28 mouse cellular contexts compared by ENCODE assay signal in the genomic region with DNA sequence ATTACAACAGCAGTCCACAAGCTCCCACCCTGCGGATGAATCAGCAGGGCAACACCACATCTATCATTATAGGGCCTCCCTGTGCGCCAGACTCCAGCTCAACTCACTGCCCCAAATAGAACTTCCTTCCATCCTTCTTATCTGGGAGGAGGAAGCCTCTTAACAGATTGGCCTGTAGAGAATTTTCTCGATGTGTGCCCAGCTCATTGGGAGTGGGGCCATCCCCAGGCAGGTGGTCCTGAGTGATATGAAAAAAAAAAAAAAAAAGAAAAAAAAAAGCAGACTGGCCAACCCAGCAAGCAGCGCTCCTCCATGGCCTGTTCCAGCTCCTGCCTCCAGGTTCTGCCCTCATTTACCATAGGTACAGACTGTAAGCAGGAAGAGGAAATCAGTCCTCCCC. TPM values are rescaled to one million over a fixed set of nuclear protein-coding genes. Genes with fewer than 3 reads are reported as not detected.
"Had no signal": no experiment of that assay in that cellular context is flagged by ENCODE, and none has a peak within 500 bp of the region (broad histone marks: within the 10 kb centered on the region; RNA-seq: fewer than 3 reads in every experiment).

No protein-coding gene starts in this region.

- H3K4me2 ChIP-seq: limb, embryonic 12.5 days; limb, embryonic 15.5 days; liver, embryonic 11.5 days; lung, embryonic 15.5 days; midbrain, embryonic 13.5 days; neural tube, embryonic 13.5 days had no signal

- H3K4me1 ChIP-seq: limb, embryonic 12.5 days; limb, embryonic 15.5 days; lung, embryonic 15.5 days had no signal

- ATAC-seq: liver, postnatal 0 days; midbrain, embryonic 13.5 days; midbrain, embryonic 16.5 days had no signal

- H3K9ac ChIP-seq: limb, embryonic 12.5 days; limb, embryonic 15.5 days; liver, embryonic 14.5 days; liver, postnatal 0 days; lung, embryonic 15.5 days; midbrain, embryonic 13.5 days; neural tube, embryonic 13.5 days had no signal

- DNase-seq: kidney, adult 2 months; kidney, postnatal 10 days; kidney, postnatal 36 days; layer of hippocampus, postnatal 36 days; left cerebral cortex, postnatal 4 days; liver, postnatal 0 days; lung, postnatal 10 days; lung, postnatal 4 days; retina, postnatal 1 day; thymus, adult 18-20 months; thymus, postnatal 4 days had no signal

- H3K4me3 ChIP-seq: left cerebral cortex, adult 2 months; limb, embryonic 12.5 days; limb, embryonic 15.5 days; lung, embryonic 15.5 days; megakaryocyte, embryonic 14.5 days; midbrain, embryonic 10.5 days; midbrain, embryonic 13.5 days; myocyte; neural tube, embryonic 13.5 days had no signal

- H3K27me3 ChIP-seq: limb, embryonic 15.5 days; lung, embryonic 15.5 days; midbrain, embryonic 13.5 days; neural tube, embryonic 13.5 days had no signal

- H3K27ac ChIP-seq: left cerebral cortex, adult 2 months; limb, embryonic 12.5 days; limb, embryonic 15.5 days; liver, embryonic 14.5 days; lung, embryonic 15.5 days; midbrain, embryonic 10.5 days; midbrain, embryonic 13.5 days; neural tube, embryonic 13.5 days had no signal

RNA-seq across cellular contexts. Expression of gene Zfp663, which starts 7.5 kb away (rescaled TPM):
- total RNA-seq: left cerebral cortex, adult 2 months; monocyte, adult 5-6 weeks; neutrophil, adult 5-6 weeks had no signal
- polyA plus RNA-seq: kidney, adult 2 months; liver, postnatal 0 days; myocyte; small intestine, adult 2 months; testis, adult 2 months had no signal

RNA-seq across cellular contexts. Expression of gene Zfp334, which starts 12.1 kb away (rescaled TPM):
- total RNA-seq: monocyte, adult 5-6 weeks; neutrophil, adult 5-6 weeks had no signal

RNA-seq across cellular contexts. Expression of gene Ocstamp, which starts 24.2 kb away (rescaled TPM):
- total RNA-seq: layer of hippocampus, postnatal 36 days; left cerebral cortex, adult 2 months; left cerebral cortex, postnatal 14 days; left cerebral cortex, postnatal 4 days; monocyte, adult 5-6 weeks; neutrophil, adult 5-6 weeks had no signal
- polyA plus RNA-seq: limb, embryonic 12.5 days; lung, embryonic 15.5 days; midbrain, embryonic 13.5 days; myocyte had no signal
